Mouse (Mus musculus): ENCODE measurements around the gene Snorc. TPM values are rescaled to one million over a fixed set of nuclear protein-coding genes. Genes with fewer than 3 reads are reported as not detected.
"Not testable (repeated sequence)": the region's sequence is repeated elsewhere in the genome, so short reads cannot be mapped to it uniquely, and the experiment has no call there.

Snorc gene
- not detected for total RNA-seq (2021)

- intact Hi-C loops (cut with DNase I) = loop anchor here (5.0 kb wide), 2 partner anchors 137 to 252 kb away; no protein-coding TSS in a partner anchor
- DNase-seq (ENCODE audit: low spot score) = not testable (repeated sequence)
Observed at GRCm38 (mm10) chr1:87469971-87470370, at the start of gene Snorc. Gene Snorc, plus strand, starts transcription at chr1:87470271.

- intact Hi-C loops (cut with DNase I) = no loop called here
Observed at GRCm38 (mm10) chr1:87435125-87435524, 34.9 kb upstream of the Snorc start.

GRCm38 (mm10) chr1:87436583-87436982 is 33.5 kb upstream of the Snorc start:
- intact Hi-C loops (cut with DNase I) = no loop called here

More at GRCm38 (mm10) chr1:87435125-87435524, 34.9 kb upstream of the Snorc start:
- no peak for DNase-seq (ENCODE audit: low spot score)

GRCm38 (mm10) chr1:87447183-87448104 is 22.6 kb upstream of the Snorc start:
- intact Hi-C loops (cut with DNase I) = loop anchor here (5.0 to 10.0 kb wide), 3 partner anchors 275 to 477 kb away; partner anchors contain the start of gene Atg16l1

More at GRCm38 (mm10) chr1:87436583-87436982, 33.5 kb upstream of the Snorc start:
- no peak for DNase-seq (ENCODE audit: low spot score)

GRCm38 (mm10) chr1:87449432-87449831 is 20.6 kb upstream of the Snorc start:
- intact Hi-C loops (cut with DNase I) = loop anchor here (5.0 to 10.0 kb wide), 3 partner anchors 273 to 475 kb away; partner anchors contain the start of gene Atg16l1
- no peak for DNase-seq (ENCODE audit: low spot score)

More at GRCm38 (mm10) chr1:87447183-87448104, 22.6 kb upstream of the Snorc start:
- no peak for DNase-seq (ENCODE audit: low spot score)

GRCm38 (mm10) chr1:87456425-87456824 is 13.6 kb upstream of the Snorc start:
- intact Hi-C loops (cut with DNase I) = no loop called here
- DNase-seq (ENCODE audit: low spot score) = no peak

- DNase-seq (ENCODE audit: low spot score) = no peak
- intact Hi-C loops (cut with DNase I) = no loop called here
Observed at GRCm38 (mm10) chr1:87458045-87458444, 12.0 kb upstream of the Snorc start.

- DNase-seq (ENCODE audit: low spot score); intact Hi-C loops (cut with DNase I): not testable (repeated sequence)
Observed at GRCm38 (mm10) chr1:87459856-87460255, 10.2 kb upstream of the Snorc start.

- intact Hi-C loops (cut with DNase I) = loop anchor here (5.0 kb wide), 2 partner anchors 140 to 255 kb away; no protein-coding TSS in a partner anchor
- DNase-seq (ENCODE audit: low spot score) = no peak
Observed at GRCm38 (mm10) chr1:87467469-87467868, 2.6 kb upstream of the Snorc start.

GRCm38 (mm10) chr1:87468321-87468720 is 1.8 kb upstream of the Snorc start:
- intact Hi-C loops (cut with DNase I) = loop anchor here (5.0 kb wide), 2 partner anchors 139 to 254 kb away; no protein-coding TSS in a partner anchor
- DNase-seq (ENCODE audit: low spot score) = no peak

GRCm38 (mm10) chr1:87471914-87472313 is 1.8 kb downstream of the Snorc start:
- no peak for DNase-seq (ENCODE audit: low spot score)
- intact Hi-C loops (cut with DNase I) = no loop called here

GRCm38 (mm10) chr1:87472576-87472975 is 2.5 kb downstream of the Snorc start:
- intact Hi-C loops (cut with DNase I) = no loop called here
- no peak for DNase-seq (ENCODE audit: low spot score)

GRCm38 (mm10) chr1:87475076-87475895 is 5.2 kb downstream of the Snorc start:
- DNase-seq (ENCODE audit: low spot score) = no peak
- intact Hi-C loops (cut with DNase I) = no loop called here

GRCm38 (mm10) chr1:87482546-87482945 is 12.5 kb downstream of the Snorc start:
- intact Hi-C loops (cut with DNase I) = no loop called here
- DNase-seq (ENCODE audit: low spot score) = no peak

- no peak for DNase-seq (ENCODE audit: low spot score)
Observed at GRCm38 (mm10) chr1:87486386-87486785, 16.3 kb downstream of the Snorc start.

GRCm38 (mm10) chr1:87492285-87492684 is 22.2 kb downstream of the Snorc start:
- intact Hi-C loops (cut with DNase I) = no loop called here
- no peak for DNase-seq (ENCODE audit: low spot score)

More at GRCm38 (mm10) chr1:87486386-87486785, 16.3 kb downstream of the Snorc start:
- intact Hi-C loops (cut with DNase I) = no loop called here

- DNase-seq (ENCODE audit: low spot score) = no peak
- intact Hi-C loops (cut with DNase I) = no loop called here
Observed at GRCm38 (mm10) chr1:87493542-87493941, 23.5 kb downstream of the Snorc start.

- intact Hi-C loops (cut with DNase I) = no loop called here
- no peak for DNase-seq (ENCODE audit: low spot score)
Observed at GRCm38 (mm10) chr1:87505524-87505923, 35.5 kb downstream of the Snorc start.

GRCm38 (mm10) chr1:87507857-87508256 is 37.8 kb downstream of the Snorc start:
- no peak for DNase-seq (ENCODE audit: low spot score)
- intact Hi-C loops (cut with DNase I) = no loop called here
